Mouse (Mus musculus) lung, adult 2 months (tissue): ENCODE measurements around the gene Lbhd1.

Source experiments
- CTCF ChIP-seq: fragments of 200-500 bp; IDR thresholded peaks from 2 replicates; pipeline ENCODE4 v1.5.1; 2011; ENCODE audit warnings: mild to moderate bottlenecking, low read length, control low read depth; ENCODE audit not compliant: insufficient read depth
- POLR2A ChIP-seq: fragments of 200-500 bp; IDR thresholded peaks from 2 replicates; pipeline ENCODE4 v1.6.1; 2011; ENCODE audit warnings: low read depth, mild to moderate bottlenecking, control low read depth, low read length, borderline replicate concordance; ENCODE audit errors: extremely low read depth

GRCm38 (mm10) chr19:8908531-8908930, 25.0 kb downstream of the Lbhd1 start:
- TF ChIP-seq POLR2A (no peak), CTCF (no peak)
